Mouse (Mus musculus): ENCODE results near the gene Baz2b. TPM values are rescaled to one million over a fixed set of nuclear protein-coding genes. Genes with fewer than 3 reads are reported as not detected.
"Not testable (repeated sequence)": the region's sequence is repeated elsewhere in the genome, so short reads cannot be mapped to it uniquely, and the experiment has no call there.

Baz2b gene
- polyA plus RNA-seq, 1 experiment from 2014 or later: 64.6 TPM

- no peak overlapping the region for H3K4me2 ChIP-seq (replicated peaks)
- no peaks in the 10 kb centered on the region for H3K4me1 ChIP-seq
- H3K9ac ChIP-seq: no peak overlapping the region
- ATAC-seq (ENCODE audit: low FRiP score, low read depth): no peak
- H3K27me3 ChIP-seq: no peaks in the 10 kb centered on the region
- no peaks in the 10 kb centered on the region for H3K9me3 ChIP-seq
- no peak overlapping the region for H3K27ac ChIP-seq
- WGBS: 94% methylated on average over 10 of the region's 10 CpGs
- H3K36me3 ChIP-seq: peaks cover 49% of the 10 kb centered on the region
- no peak overlapping the region for H3K4me3 ChIP-seq
Measured at GRCm38 (mm10) chr2:59853543-59853942, 356.1 kb downstream of the Baz2b start.

DNA sequence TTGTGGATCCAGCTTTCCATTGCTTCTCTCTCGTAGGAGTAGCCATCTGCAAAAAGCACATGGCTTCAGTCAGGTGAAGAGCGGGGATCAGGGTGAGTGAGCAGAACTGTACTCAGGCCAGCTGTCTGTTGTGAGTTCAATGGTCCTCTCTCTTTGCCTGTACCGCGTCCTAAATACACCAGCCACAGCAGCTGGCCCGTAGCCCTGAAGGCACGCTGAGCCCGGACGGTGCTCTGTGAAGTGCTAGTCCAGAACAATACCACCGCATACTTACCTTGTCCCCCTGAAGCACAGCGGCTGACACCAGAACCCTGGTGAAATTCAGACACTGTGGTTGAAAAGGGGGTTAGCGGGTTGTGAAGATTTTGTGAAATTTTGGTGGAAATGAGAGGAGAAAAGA, 356.7 kb downstream of the Baz2b start:
- H3K27me3 ChIP-seq: no peaks in the 10 kb centered on the region
- H3K27ac ChIP-seq: no peak overlapping the region
- no peaks in the 10 kb centered on the region for H3K9me3 ChIP-seq
- no peak for ATAC-seq (ENCODE audit: low FRiP score, low read depth)
- H3K9ac ChIP-seq: no peak overlapping the region
- no peaks in the 10 kb centered on the region for H3K4me1 ChIP-seq
- WGBS: 89% methylated on average over 11 of the region's 11 CpGs
- no peak overlapping the region for H3K4me3 ChIP-seq
- no peak overlapping the region for H3K4me2 ChIP-seq (replicated peaks)
- H3K36me3 ChIP-seq: peaks cover 43% of the 10 kb centered on the region

DNA sequence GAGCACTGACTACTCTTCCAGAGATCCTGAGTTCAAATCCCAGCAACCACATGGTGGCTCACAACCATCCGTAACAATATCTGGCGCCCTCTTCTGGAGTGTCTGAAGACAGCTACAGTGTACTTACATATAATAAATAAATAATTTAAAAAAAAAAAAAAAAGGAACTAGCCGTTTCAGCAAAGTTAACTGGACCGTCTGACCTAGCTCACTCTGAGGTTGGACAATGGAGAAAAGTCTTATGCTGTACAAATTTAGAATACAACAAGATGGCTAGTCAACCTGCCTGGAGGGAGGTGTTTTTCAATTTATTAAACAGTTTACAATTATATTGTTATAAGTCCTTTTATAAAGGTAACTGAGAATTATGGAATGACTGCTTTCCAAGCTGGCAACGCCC, 357.8 kb downstream of the Baz2b start:
- 83% methylated on average over 3 of the region's 5 CpGs for whole genome bisulfite sequencing
- H3K4me2 ChIP-seq (replicated peaks); H3K27me3 ChIP-seq; H3K9me3 ChIP-seq; H3K27ac ChIP-seq; H3K4me3 ChIP-seq; ATAC-seq (ENCODE audit: low FRiP score, low read depth); H3K4me1 ChIP-seq; H3K9ac ChIP-seq: not testable (repeated sequence)
- H3K36me3 ChIP-seq: peaks cover 33% of the 10 kb centered on the region

Other genes with a start within 250 kb of the Baz2b start
- 83.0 and 92.8 TPM in 2 replicates for gene March7, start within 50 bp of the Baz2b start, polyA plus RNA-seq (2015; fragmentation: Nextera tagmentation; extraction: Ambion mirVana)
- 43.8 and 45.3 TPM in 2 replicates for gene Cd302, start 74.6 kb upstream of the Baz2b start, polyA plus RNA-seq (2015; fragmentation: Nextera tagmentation; extraction: Ambion mirVana)
- 2.1 and 2.5 TPM in 2 replicates for gene Ly75, start 173.5 kb upstream of the Baz2b start, polyA plus RNA-seq (2015; fragmentation: Nextera tagmentation; extraction: Ambion mirVana)